Mouse (Mus musculus) gastrocnemius, adult 2 months (tissue): ENCODE measurements around the gene Mrpl35. TPM values are rescaled to one million over a fixed set of nuclear protein-coding genes. Genes with fewer than 3 reads are reported as not detected.
"Not testable (repeated sequence)": the region's sequence is repeated elsewhere in the genome, so short reads cannot be mapped to it uniquely, and the experiment has no call there.

Experiments used
- DNase-seq: peaks from one replicate; pipeline ENCODE4 v3.0.0; 2022
- H3K27ac ChIP-seq: fragments of 200-600 bp; 2 replicates; pipeline ENCODE4 v1.8.1; 2022; ENCODE audit warnings: mild to moderate bottlenecking
- H3K4me3 ChIP-seq: fragments of 200-600 bp; 2 replicates; pipeline ENCODE4 v1.8.1; 2022; ENCODE audit warnings: mild to moderate bottlenecking, moderate library complexity
- CTCF ChIP-seq: fragments of 200-600 bp; IDR thresholded peaks from 2 replicates; pipeline ENCODE4 v1.8.1; 2022; ENCODE audit warnings: antibody characterized with exemption, mild to moderate bottlenecking, moderate library complexity
- intact Hi-C: fragments of 180-260 bp; cut with DNase I; formaldehyde crosslinking; loops from one replicate; pipeline ENCODE4 v1.15.1; 2025
- long read RNA-seq, 2 experiments: library from polyadenylated mRNA; stranded (forward); transcript quantifications; one replicate each; pipeline ENCODE4 v2.0.0; 2021
- total RNA-seq, 2 experiments: library from RNA; stranded (reverse); gene quantifications; 2 replicates each; pipeline ENCODE4 v1.2.3; 2021

Gene Mrpl35
- 10 to 100 TPM; 41.0 to 43.0 TPM for total RNA-seq
- long read RNA-seq, experiment 1, transcript Mrpl35-201 (4 exons, 3,721 nt): major isoform, 66 of 71 reads
- long read RNA-seq, experiment 1, partial matches to known transcripts: 2 of 71 reads
- long read RNA-seq, experiment 1, other reads (novel, unspliced or antisense): 3 of 71 reads
- long read RNA-seq, experiment 2, transcript Mrpl35-201 (4 exons, 3,721 nt): major isoform, 51 of 56 reads
- long read RNA-seq, experiment 2, partial matches to known transcripts: 4 of 56 reads
- long read RNA-seq, experiment 2, other reads (novel, unspliced or antisense): 1 of 56 reads

- no peak within 1 kb of the TSS for H3K4me3 ChIP-seq
- no peak for TF ChIP-seq CTCF
- intact Hi-C loops: loop anchor here (10.0 kb wide), 1 partner anchor 982 kb away; the partner anchor contains the start of gene Eif2ak3
- no peak for DNase-seq
- no peak within 1 kb of the TSS for H3K27ac ChIP-seq
Observed at GRCm38 (mm10) chr6:71826869-71827268, at the start of gene Mrpl35. Mrpl35 (minus strand) TSS chr6:71826969.

GRCm38 (mm10) chr6:71871396-71871795 is 44.6 kb upstream of the Mrpl35 start:
- no peak for TF ChIP-seq CTCF
- Histone ChIP-seq H3K4me3 (no peak overlapping the region), H3K27ac (no peak overlapping the region)
- no peak for DNase-seq
- intact Hi-C loops: no loop called here

GRCm38 (mm10) chr6:71868809-71869208 is 42.0 kb upstream of the Mrpl35 start:
- no peak overlapping the region for H3K4me3 ChIP-seq
- no peak for DNase-seq
- intact Hi-C loops: loop anchor here (5.0 kb wide), 2 partner anchors 33 to 298 kb away; no protein-coding TSS in a partner anchor
- H3K27ac ChIP-seq: no peak overlapping the region
- peak; percentile 55 for TF ChIP-seq CTCF

- intact Hi-C loops: loop anchor here (5.0 kb wide), 2 partner anchors 35 to 300 kb away; no protein-coding TSS in a partner anchor
- no peak for TF ChIP-seq CTCF
- no peak overlapping the region for H3K27ac ChIP-seq
- no peak for DNase-seq
- no peak overlapping the region for H3K4me3 ChIP-seq
Observed at GRCm38 (mm10) chr6:71867751-71868150, 41.0 kb upstream of the Mrpl35 start.

- H3K4me3 ChIP-seq, DNase-seq, H3K27ac ChIP-seq, intact Hi-C loops: not testable (repeated sequence)
Observed at GRCm38 (mm10) chr6:71846906-71847305, 20.1 kb upstream of the Mrpl35 start.

GRCm38 (mm10) chr6:71840597-71841290 is 14.0 kb upstream of the Mrpl35 start:
- intact Hi-C loops: no loop called here

GRCm38 (mm10) chr6:71839815-71840214 is 13.0 kb upstream of the Mrpl35 start:
- TF ChIP-seq CTCF: no peak
- no peak for DNase-seq
- intact Hi-C loops: no loop called here
- H3K27ac ChIP-seq: no peak overlapping the region
- no peak overlapping the region for H3K4me3 ChIP-seq

More at GRCm38 (mm10) chr6:71840597-71841290, 14.0 kb upstream of the Mrpl35 start:
- Histone ChIP-seq H3K27ac (no peak overlapping the region), H3K4me3 (no peak overlapping the region)
- TF ChIP-seq CTCF: no peak
- DNase-seq: no peak

GRCm38 (mm10) chr6:71836811-71837210 is 10.0 kb upstream of the Mrpl35 start:
- Histone ChIP-seq H3K4me3 (no peak overlapping the region), H3K27ac (no peak overlapping the region)
- intact Hi-C loops: no loop called here
- no peak for TF ChIP-seq CTCF
- no peak for DNase-seq

- Histone ChIP-seq H3K4me3 (peak overlapping the region; percentile 91), H3K27ac (peak overlapping the region; percentile 98)
- no peak for TF ChIP-seq CTCF
- DNase-seq: peak; percentile 98
- intact Hi-C loops: no loop called here
Observed at GRCm38 (mm10) chr6:71831581-71831960, 4.8 kb upstream of the Mrpl35 start.

GRCm38 (mm10) chr6:71830690-71831580 is 4.2 kb upstream of the Mrpl35 start, which contains the start of gene Immt:
Immt (plus strand) TSS chr6:71831331.
- DNase-seq: peak; percentile 100
- H3K4me3 ChIP-seq: peak within 1 kb of the TSS; percentile 91
- intact Hi-C loops: no loop called here
- no peak for TF ChIP-seq CTCF
- peak within 1 kb of the TSS; percentile 98 for H3K27ac ChIP-seq

- no peak for TF ChIP-seq CTCF
- DNase-seq: no peak
- H3K4me3 ChIP-seq: no peak overlapping the region
- H3K27ac ChIP-seq: no peak overlapping the region
- intact Hi-C loops: loop anchor here (10.0 kb wide), 1 partner anchor 985 kb away; the partner anchor contains the start of gene Eif2ak3
Observed at GRCm38 (mm10) chr6:71829768-71830167, 3.0 kb upstream of the Mrpl35 start.

- intact Hi-C loops: loop anchor here (10.0 kb wide), 1 partner anchor 979 kb away; the partner anchor contains the start of gene Eif2ak3
- Histone ChIP-seq H3K4me3 (peak overlapping the region; percentile 89), H3K27ac (peak overlapping the region; percentile 86)
- TF ChIP-seq CTCF: no peak
- DNase-seq: no peak
Observed at GRCm38 (mm10) chr6:71823961-71824360, 2.8 kb downstream of the Mrpl35 start.
